Mouse (Mus musculus) olfactory bulb, adult 2 months (tissue): ENCODE data around the gene Sipa1l3. TPM values are rescaled to one million over a fixed set of nuclear protein-coding genes. Genes with fewer than 3 reads are reported as not detected.

Source experiments
- H3K27ac ChIP-seq: fragments of 200-500 bp; 2 replicates; pipeline ENCODE4 v1.5.1; 2012; ENCODE audit warnings: low read depth, low read length; ENCODE audit not compliant: insufficient read depth
- H3K4me1 ChIP-seq: fragments of 200-500 bp; 2 replicates; pipeline ENCODE4 v1.6.1; 2012; ENCODE audit warnings: low read length; ENCODE audit not compliant: control insufficient read depth, insufficient read depth
- H3K4me3 ChIP-seq: fragments of 200-500 bp; 2 replicates; pipeline ENCODE4 v1.5.1; 2012; ENCODE audit warnings: mild to moderate bottlenecking, low read depth, low read length, moderate library complexity; ENCODE audit not compliant: insufficient read depth
- CTCF ChIP-seq: fragments of 200-500 bp; IDR thresholded peaks from 2 replicates; pipeline ENCODE4 v1.5.1; 2012; ENCODE audit warnings: low read depth, mild to moderate bottlenecking, low read length, moderate library complexity; ENCODE audit not compliant: insufficient read depth
- POLR2A ChIP-seq: fragments of 200-500 bp; IDR thresholded peaks from 2 replicates; pipeline ENCODE4 v1.6.1; 2012; ENCODE audit warnings: mild to moderate bottlenecking, low read depth, low read length, moderate library complexity; ENCODE audit not compliant: insufficient read depth
- WGBS: fragments of 180-500 bp; shearing (Covaris S2); methylation state at CpG from one replicate; pipeline ENCODE4 v1.1.7; 2018; 5-methylcytosine and 5-hydroxymethylcytosine counted together
- polyA plus RNA-seq: library from polyadenylated mRNA; stranded (reverse); fragments of >200 nt; gene quantifications from 2 replicates; pipeline ENCODE4 v1.2.4, GENCODE M21; 2012; ENCODE audit warnings: low replicate concordance; ENCODE audit not compliant: missing spikeins, insufficient read depth, insufficient read length

Gene Sipa1l3
- polyA plus RNA-seq, 1 experiment, result not detected

GRCm38 (mm10) chr7:29441151-29441550, 77.3 kb downstream of the Sipa1l3 start:
- Histone ChIP-seq H3K4me1 (peaks cover 54% of the 10 kb centered on the region), H3K27ac (no peak overlapping the region), H3K4me3 (no peak overlapping the region)
- 51% methylated on average over 9 of the region's 9 CpGs for WGBS
- TF ChIP-seq CTCF (no peak), POLR2A (no peak)

GRCm38 (mm10) chr7:29438655-29439282, 79.7 kb downstream of the Sipa1l3 start:
- Histone ChIP-seq H3K4me3 (no peak overlapping the region), H3K27ac (no peak overlapping the region), H3K4me1 (peaks cover 48% of the 10 kb centered on the region)
- WGBS, result 33% methylated on average over 16 of the region's 16 CpGs
- no peak for TF ChIP-seq POLR2A
- TF ChIP-seq CTCF, result no peak

GRCm38 (mm10) chr7:29438204-29438603, 80.2 kb downstream of the Sipa1l3 start:
- Histone ChIP-seq H3K4me1 (peaks cover 53% of the 10 kb centered on the region), H3K4me3 (no peak overlapping the region), H3K27ac (no peak overlapping the region)
- 67% methylated on average over 14 of the region's 14 CpGs for WGBS
- no peak for TF ChIP-seq POLR2A
- no peak for TF ChIP-seq CTCF

DNA sequence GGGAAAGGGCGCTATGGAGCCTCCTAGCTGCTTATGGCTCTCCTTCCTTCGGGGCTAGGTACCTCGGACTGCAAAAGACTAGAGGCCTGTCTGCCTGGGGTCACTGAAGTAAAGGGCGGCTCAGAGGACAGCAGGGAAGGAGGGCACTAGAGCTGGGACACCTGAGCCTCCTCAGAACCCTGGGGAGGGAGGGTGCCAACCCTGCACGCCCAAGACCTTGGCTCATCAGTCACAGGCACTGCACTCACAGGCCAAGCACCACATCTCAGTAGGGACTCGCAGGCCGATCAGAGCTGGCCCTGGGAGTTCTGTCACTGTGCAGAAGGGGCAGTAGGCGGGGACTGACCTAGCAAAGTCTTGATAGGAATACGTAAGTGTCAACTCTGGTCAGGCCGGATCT, 81.4 kb downstream of the Sipa1l3 start:
- Histone ChIP-seq H3K4me3 (no peak overlapping the region), H3K4me1 (peaks cover 56% of the 10 kb centered on the region), H3K27ac (no peak overlapping the region)
- 88% methylated on average over 10 of the region's 10 CpGs for WGBS
- no peak for TF ChIP-seq POLR2A
- TF ChIP-seq CTCF, result no peak

- Histone ChIP-seq H3K4me3 (no peak overlapping the region), H3K4me1 (peaks cover 54% of the 10 kb centered on the region), H3K27ac (no peak overlapping the region)
- TF ChIP-seq POLR2A, result no peak
- no peak for TF ChIP-seq CTCF
- 80% methylated on average over 9 of the region's 9 CpGs for WGBS
Measured at GRCm38 (mm10) chr7:29434313-29435035, 84.0 kb downstream of the Sipa1l3 start.

DNA sequence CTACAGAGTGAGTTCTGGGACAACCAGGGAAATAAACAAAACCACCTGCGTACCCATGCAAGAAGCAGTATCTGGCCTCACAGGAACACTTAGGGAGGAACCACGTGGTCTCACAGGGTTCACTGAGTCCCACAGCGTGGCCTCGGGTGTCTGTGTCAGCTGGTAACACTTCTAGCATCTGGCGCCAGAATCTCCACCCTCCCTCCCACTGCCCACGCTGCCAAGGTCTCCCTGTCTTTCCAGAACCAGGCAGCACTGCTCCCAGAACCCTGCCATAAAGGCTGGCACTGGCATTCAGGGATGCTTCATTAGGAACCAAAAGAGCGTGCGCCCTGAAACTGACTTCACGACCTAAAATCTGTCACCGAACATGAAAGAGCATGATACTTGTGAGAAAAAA, 84.7 kb downstream of the Sipa1l3 start:
- no peak overlapping the region for H3K4me3 ChIP-seq
- H3K27ac ChIP-seq, result no peak overlapping the region
- 42% methylated on average over 10 of the region's 10 CpGs for WGBS
- TF ChIP-seq POLR2A, result no peak
- no peak for TF ChIP-seq CTCF
- H3K4me1 ChIP-seq, result peaks cover 48% of the 10 kb centered on the region

DNA sequence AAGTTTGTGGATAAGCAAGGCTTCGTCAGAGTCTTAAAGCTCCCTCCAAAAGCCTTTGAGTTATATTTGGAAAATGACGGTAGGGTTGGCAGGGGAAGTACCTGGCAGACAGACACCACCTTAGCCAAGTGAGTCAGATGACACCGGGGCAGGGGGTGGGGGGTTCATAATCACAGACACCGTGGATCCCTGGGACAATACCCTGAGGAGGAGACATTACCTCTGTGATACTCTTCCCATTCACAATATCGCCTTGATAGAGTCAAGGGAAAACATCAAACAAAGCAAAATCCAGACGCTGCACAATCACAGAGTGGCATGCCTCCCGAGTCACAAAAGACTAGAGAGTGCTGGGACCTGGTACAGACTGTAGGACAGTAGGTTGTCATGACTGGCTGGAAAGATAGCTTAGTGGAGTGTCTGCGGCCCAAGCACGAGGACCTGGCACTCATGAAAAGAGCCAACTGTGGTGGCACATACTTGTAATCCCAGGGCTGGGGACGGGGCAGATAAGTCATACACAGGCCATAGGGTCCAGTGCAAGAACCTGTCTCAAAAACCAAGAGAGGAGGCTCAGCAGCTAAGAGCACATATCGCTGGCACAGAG, 85.4 kb downstream of the Sipa1l3 start:
- H3K27ac ChIP-seq, result no peak overlapping the region

DNA sequence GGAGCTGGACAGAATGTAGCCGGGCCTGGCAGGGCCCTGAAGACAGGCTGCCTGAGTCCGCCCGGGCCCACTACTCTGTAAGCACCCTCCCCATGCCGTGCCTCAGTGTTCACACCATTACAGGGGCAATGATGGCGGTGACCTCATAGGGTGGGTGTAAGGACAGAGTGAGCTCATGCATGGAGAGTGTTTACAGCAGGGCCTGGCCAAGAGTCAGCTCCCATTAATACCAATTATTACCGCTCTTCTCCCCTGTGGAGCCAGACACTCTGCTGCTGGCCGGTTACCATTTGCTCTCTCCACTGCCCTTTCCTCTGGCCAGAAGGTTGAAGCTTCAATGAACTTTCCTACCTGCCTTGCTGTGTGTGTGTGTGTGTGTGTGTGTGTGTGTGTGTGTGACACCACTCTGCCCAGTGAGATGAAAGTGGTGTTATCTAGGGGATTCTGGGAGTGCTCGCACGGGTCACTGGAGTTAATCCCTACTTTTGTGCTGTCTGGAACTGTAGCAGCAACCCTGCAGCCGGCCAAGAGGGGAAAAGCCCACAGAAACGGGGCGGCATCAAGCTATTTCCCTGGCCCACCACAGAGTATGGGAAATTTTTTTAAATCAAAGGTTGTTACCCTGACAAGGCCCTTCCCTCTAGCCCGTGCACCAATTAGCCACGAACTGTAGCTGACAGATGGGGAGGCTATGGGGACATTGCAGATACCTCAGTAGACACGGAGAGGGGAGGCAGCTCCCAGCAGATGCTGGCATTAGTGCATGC, 86.1 kb downstream of the Sipa1l3 start:
- Histone ChIP-seq H3K4me3 (no peak overlapping the region), H3K27ac (no peak overlapping the region), H3K4me1 (peaks cover 37% of the 10 kb centered on the region)
- no peak for TF ChIP-seq CTCF
- WGBS, result 65% methylated on average over 15 of the region's 15 CpGs

More for the DNA sequence above, 85.4 kb downstream of the Sipa1l3 start:
- Histone ChIP-seq H3K4me3 (no peak overlapping the region), H3K4me1 (peaks cover 43% of the 10 kb centered on the region)
- TF ChIP-seq CTCF (no peak), POLR2A (no peak)
- WGBS, result 70% methylated on average over 11 of the region's 11 CpGs
